19 mouse cellular contexts compared by ENCODE assay signal in genomic region chr13:20050149-20050548, GRCm38 (mm10).
"Had no signal": no experiment of that assay in that cellular context is flagged by ENCODE, and none has a peak within 500 bp of the region (broad histone marks: within the 10 kb centered on the region; RNA-seq: fewer than 3 reads in every experiment).

No protein-coding gene starts in this region.

- H3K4me3 ChIP-seq: limb, embryonic 12.5 days; limb, embryonic 15.5 days; midbrain, embryonic 12.5 days; midbrain, embryonic 15.5 days; neural tube, embryonic 12.5 days; neural tube, embryonic 15.5 days; stomach, embryonic 15.5 days had no signal

- H3K27me3 ChIP-seq: limb, embryonic 12.5 days; limb, embryonic 15.5 days; midbrain, embryonic 15.5 days; neural tube, embryonic 12.5 days; neural tube, embryonic 15.5 days; stomach, embryonic 15.5 days had no signal

- H3K9me3 ChIP-seq: limb, embryonic 12.5 days; limb, embryonic 15.5 days; midbrain, embryonic 12.5 days; midbrain, embryonic 15.5 days; neural tube, embryonic 12.5 days; neural tube, embryonic 15.5 days; stomach, embryonic 15.5 days had no signal

- H3K4me1 ChIP-seq: limb, embryonic 12.5 days; limb, embryonic 15.5 days; neural tube, embryonic 12.5 days; neural tube, embryonic 15.5 days; stomach, embryonic 15.5 days had no signal

- H3K36me3 ChIP-seq: limb, embryonic 12.5 days; limb, embryonic 15.5 days; midbrain, embryonic 12.5 days; midbrain, embryonic 15.5 days; neural tube, embryonic 12.5 days; neural tube, embryonic 15.5 days; stomach, embryonic 15.5 days had no signal

- H3K27ac ChIP-seq: limb, embryonic 12.5 days; limb, embryonic 15.5 days; liver, embryonic 14.5 days; macrophage; midbrain, embryonic 12.5 days; midbrain, embryonic 15.5 days; neural tube, embryonic 12.5 days; neural tube, embryonic 15.5 days; stomach, embryonic 15.5 days had no signal

- ATAC-seq: intestine, postnatal 0 days; liver, postnatal 0 days; lung, postnatal 0 days; midbrain, embryonic 15.5 days had no signal

- H3K4me2 ChIP-seq: limb, embryonic 12.5 days; limb, embryonic 15.5 days; liver, embryonic 11.5 days; lung, embryonic 14.5 days; midbrain, embryonic 12.5 days; midbrain, embryonic 15.5 days; neural tube, embryonic 12.5 days; neural tube, embryonic 15.5 days; stomach, embryonic 15.5 days had no signal

- DNase-seq: kidney, postnatal 25 days; left cerebral cortex, postnatal 4 days; liver, postnatal 0 days; lung, embryonic 14.5 days; retina, postnatal 1 day; right cerebral cortex, postnatal 25 days; thymus, postnatal 25 days had no signal

- H3K9ac ChIP-seq: limb, embryonic 12.5 days; limb, embryonic 15.5 days; liver, embryonic 14.5 days; liver, postnatal 0 days; lung, embryonic 14.5 days; midbrain, embryonic 12.5 days; midbrain, embryonic 15.5 days; neural tube, embryonic 12.5 days; neural tube, embryonic 15.5 days; stomach, embryonic 15.5 days had no signal
